Mouse (Mus musculus) frontal cortex, adult 2 months (tissue): ENCODE measurements around the gene 1700001K19Rik. TPM values are rescaled to one million over a fixed set of nuclear protein-coding genes. Genes with fewer than 3 reads are reported as not detected.

Source experiments
- polyA plus RNA-seq: library from polyadenylated mRNA; depleted of rRNA; stranded (reverse); fragments of >200 nt; gene quantifications from 2 replicates; pipeline ENCODE4 v1.2.3, GENCODE M21; 2012; rRNA removed

Gene 1700001K19Rik
- polyA plus RNA-seq, 1 experiment = not detected

Other genes starting within 250 kb of the 1700001K19Rik start
- 170 and 188 TPM in 2 replicates for gene Ppp2r5c, start 235.5 kb downstream of the 1700001K19Rik start, polyA plus RNA-seq
- 336 and 380 TPM in 2 replicates for gene Dync1h1, start 81.2 kb downstream of the 1700001K19Rik start, polyA plus RNA-seq
- gene Hsp90aa1, start 20.1 kb upstream of the 1700001K19Rik start, polyA plus RNA-seq = 470 and 567 TPM in 2 replicates
- 22.9 and 25.6 TPM in 2 replicates for gene Wdr20, start 55.3 kb upstream of the 1700001K19Rik start, polyA plus RNA-seq
- 14.0 and 14.2 TPM in 2 replicates for gene Mok, start 158.3 kb upstream of the 1700001K19Rik start, polyA plus RNA-seq
- 7.7 and 7.8 TPM in 2 replicates for gene Zfp839, start 167.6 kb upstream of the 1700001K19Rik start, polyA plus RNA-seq
- gene Cinp, start 206.5 kb upstream of the 1700001K19Rik start, polyA plus RNA-seq = 106 TPM in 2 replicates
- 27.6 and 29.4 TPM in 2 replicates for gene Tecpr2, start 206.6 kb upstream of the 1700001K19Rik start, polyA plus RNA-seq